ENCODE assay signal across 9 mouse cellular contexts in genomic region chr8:108692669-108693665, GRCm38 (mm10).
A peak's percentile ranks its signal among the peaks of the same experiment; 100 is the strongest.
DNase-seq lines count a peak whose midpoint lies in the region; ATAC-seq and TF ChIP-seq lines count a peak whose summit lies in the region.
"Had no signal": no experiment of that assay in that cellular context is flagged by ENCODE, and none has a peak within 500 bp of the region (broad histone marks: within the 10 kb centered on the region; RNA-seq: fewer than 3 reads in every experiment).

No protein-coding gene starts in this region.

- peak overlapping the region; percentile 76 for H3K4me2 ChIP-seq in heart, embryonic 12.5 days
- H3K4me2 ChIP-seq in heart, postnatal 0 days (ENCODE audit: low read depth, low read length) = peak overlapping the region; percentile 54; the same call in 1 of the 2 replicates
- peak overlapping the region; percentile 66; the same call in 1 of the 2 replicates for H3K4me2 ChIP-seq in liver, postnatal 0 days (ENCODE audit: low read depth, low read length)

- peaks cover 51% of the 10 kb centered on the region for H3K4me1 ChIP-seq in heart, embryonic 12.5 days (replicated peaks)
- peaks cover 40% of the 10 kb centered on the region for H3K4me1 ChIP-seq in bone marrow macrophage, adult 2 months (ENCODE audit: control insufficient read depth, insufficient read depth, low read length)
- H3K4me1 ChIP-seq in heart, postnatal 0 days (ENCODE audit: control insufficient read depth, insufficient read depth) = peaks cover 18% of the 10 kb centered on the region; the same call in 1 of the 2 replicates
- peaks cover 27% of the 10 kb centered on the region for H3K4me1 ChIP-seq in liver, postnatal 0 days (ENCODE audit: insufficient read depth)

- peaks cover 30% of the 10 kb centered on the region for H3K27me3 ChIP-seq in heart, embryonic 12.5 days (replicated peaks)
- peaks cover 40% of the 10 kb centered on the region for H3K27me3 ChIP-seq in heart, postnatal 0 days (ENCODE audit: control insufficient read depth, insufficient read depth, low read length)
- H3K27me3 ChIP-seq in liver, postnatal 0 days (ENCODE audit: insufficient read depth, low read length) = peaks cover 39% of the 10 kb centered on the region

- no peak for TF ChIP-seq CTCF in bone marrow macrophage, adult 2 months (IDR thresholded peaks at IDR 0.05; ENCODE audit: low read depth, low read length)
- TF ChIP-seq CTCF in heart, postnatal 0 days (IDR thresholded peaks at IDR 0.05; ENCODE audit: low read depth) = no peak
- TF ChIP-seq CTCF in liver, postnatal 0 days (IDR thresholded peaks at IDR 0.05; ENCODE audit: low read depth) = no peak

- no peaks in the 10 kb centered on the region for H3K36me3 ChIP-seq in heart, embryonic 12.5 days
- H3K36me3 ChIP-seq in heart, postnatal 0 days (replicated peaks; ENCODE audit: control insufficient read depth, insufficient read depth, low read length) = no peaks in the 10 kb centered on the region
- no peaks in the 10 kb centered on the region for H3K36me3 ChIP-seq in liver, postnatal 0 days (replicated peaks; ENCODE audit: insufficient read depth, low read length)

- no peak overlapping the region for H3K27ac ChIP-seq in heart, embryonic 12.5 days (ENCODE audit: poor library complexity, severe bottlenecking)
- H3K27ac ChIP-seq in bone marrow macrophage, adult 2 months (ENCODE audit: insufficient read depth, low read depth, low read length) = peak overlapping the region; percentile 77
- H3K27ac ChIP-seq in heart, postnatal 0 days (ENCODE audit: low read depth) = no peak overlapping the region
- no peak overlapping the region for H3K27ac ChIP-seq in liver, postnatal 0 days (ENCODE audit: low read depth)

- peak overlapping the region; percentile 46; the same call in 1 of the 2 replicates for H3K4me3 ChIP-seq in heart, embryonic 12.5 days
- H3K4me3 ChIP-seq in bone marrow macrophage, adult 2 months (ENCODE audit: insufficient read depth, low read length) = no peak overlapping the region
- H3K4me3 ChIP-seq in heart, postnatal 0 days (ENCODE audit: low read depth, low read length) = no peak overlapping the region
- no peak overlapping the region for H3K4me3 ChIP-seq in liver, postnatal 0 days (ENCODE audit: low read depth, low read length)
- H3K4me3 ChIP-seq: myocyte had no signal

- H3K9ac ChIP-seq in heart, embryonic 12.5 days = no peak overlapping the region
- no peak overlapping the region for H3K9ac ChIP-seq in heart, postnatal 0 days (replicated peaks; ENCODE audit: low read depth, low read length)
- H3K9ac ChIP-seq in liver, postnatal 0 days (replicated peaks) = no peak overlapping the region

- DNase-seq in heart, postnatal 36 days = no peak
- no peak for DNase-seq in heart, postnatal 0 days (ENCODE audit: low spot score)
- DNase-seq in liver, postnatal 0 days = no peak
- no peak for DNase-seq in cerebellum, adult 9-10 months
- no peak for DNase-seq in cerebellum, adult 11-12 months
- no peak for DNase-seq in thymus, postnatal 14 days

- no peak for TF ChIP-seq EP300 in heart, postnatal 0 days (IDR thresholded peaks at IDR 0.05; ENCODE audit: low read depth)
- no peak for TF ChIP-seq EP300 in liver, postnatal 0 days (IDR thresholded peaks at IDR 0.05; ENCODE audit: low read depth)

- ATAC-seq in heart, embryonic 12.5 days (ENCODE audit: insufficient number of reproducible peaks, low FRiP score) = no peak
- no peak for ATAC-seq in heart, postnatal 0 days (ENCODE audit: insufficient read depth, low read depth)
- no peak for ATAC-seq in liver, postnatal 0 days

- 74% methylated on average over 6 of the region's 6 CpGs for WGBS in heart, embryonic 12.5 days
- WGBS in heart, postnatal 0 days = 79% methylated on average over 6 of the region's 6 CpGs
- 71% methylated on average over 6 of the region's 6 CpGs for WGBS in liver, postnatal 0 days (ENCODE audit: insufficient replicate concordance)

- no peak for TF ChIP-seq POLR2A in bone marrow macrophage, adult 2 months (IDR thresholded peaks at IDR 0.05; ENCODE audit: borderline replicate concordance, low read depth, low read length)

- intact Hi-C loops in heart, postnatal 36 days (cut with DNase I) = loop anchor here (5.0 kb wide), 1 partner anchor 121 kb away; no protein-coding TSS in a partner anchor

- H3K9me3 ChIP-seq in heart, embryonic 12.5 days (replicated peaks) = no peaks in the 10 kb centered on the region
- H3K9me3 ChIP-seq in heart, postnatal 0 days (replicated peaks; ENCODE audit: control insufficient read depth, low read length) = no peaks in the 10 kb centered on the region
- H3K9me3 ChIP-seq in liver, postnatal 0 days (ENCODE audit: low read length) = no peaks in the 10 kb centered on the region
